Mouse (Mus musculus): ENCODE measurements around the gene Tnrc6a.
A peak's percentile ranks its signal among the peaks of the same experiment; 100 is the strongest.

The Tnrc6a gene

DNA sequence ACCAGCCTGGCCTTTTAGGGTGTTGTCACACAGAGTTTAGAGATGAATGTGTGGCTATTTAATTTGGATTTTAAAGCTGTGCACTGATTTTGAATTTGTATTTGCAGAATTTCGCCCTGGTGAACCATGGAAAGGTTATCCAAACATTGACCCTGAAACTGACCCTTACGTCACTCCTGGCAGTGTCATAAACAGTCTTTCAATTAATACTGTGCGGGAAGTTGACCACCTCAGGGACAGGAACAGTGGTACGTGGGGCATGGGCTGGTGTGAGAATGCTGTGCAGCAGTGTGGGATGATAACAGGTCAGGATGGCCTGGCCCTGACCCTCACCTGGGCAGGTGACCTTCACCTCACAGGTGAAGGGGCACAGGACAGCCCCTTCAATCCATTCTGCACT, 63.6 kb downstream of the Tnrc6a start:
- no peak for DNase-seq (ENCODE audit: extremely low spot score, low read depth, low spot score)

DNA sequence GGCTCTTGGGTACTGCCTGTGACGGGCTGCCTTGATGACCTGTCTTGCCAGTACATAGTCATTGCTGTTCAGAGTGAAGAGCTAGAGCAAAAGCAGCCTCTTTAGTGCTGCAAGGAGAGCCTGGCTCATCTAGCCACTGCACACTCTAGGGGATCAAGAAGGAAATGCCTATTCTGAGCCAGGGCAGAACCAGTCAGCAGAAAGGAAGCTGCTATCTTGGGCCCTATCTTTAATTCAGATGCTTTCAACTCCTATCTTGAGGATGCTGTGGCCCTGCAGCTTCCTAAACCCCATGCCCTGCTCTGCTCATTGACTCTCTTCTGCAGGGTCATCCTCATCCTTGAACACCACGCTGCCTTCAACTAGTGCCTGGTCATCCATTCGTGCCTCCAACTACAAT, 64.8 kb downstream of the Tnrc6a start:
- no peak for DNase-seq (ENCODE audit: extremely low spot score, low read depth, low spot score)

DNA sequence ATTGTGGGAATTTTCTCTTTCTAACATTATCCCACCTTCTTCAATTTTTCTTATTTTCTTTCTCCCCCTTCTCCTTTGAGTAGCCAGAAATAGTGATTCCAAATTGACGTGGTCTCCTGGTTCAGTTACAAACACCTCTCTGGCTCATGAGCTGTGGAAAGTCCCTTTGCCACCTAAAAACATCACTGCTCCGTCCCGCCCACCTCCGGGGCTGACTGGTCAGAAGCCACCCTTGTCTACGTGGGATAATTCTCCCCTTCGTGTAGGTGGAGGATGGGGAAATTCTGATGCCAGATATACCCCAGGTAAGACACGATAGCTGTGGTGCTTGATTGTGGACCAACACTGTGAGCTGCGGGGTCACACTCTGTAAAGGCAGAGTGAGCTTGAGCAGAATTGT, 66.1 kb downstream of the Tnrc6a start:
- no peak for DNase-seq (ENCODE audit: extremely low spot score, low read depth, low spot score)

- no peak for DNase-seq (ENCODE audit: extremely low spot score, low read depth, low spot score)
Measured at GRCm38 (mm10) chr7:123191731-123192130, 68.0 kb downstream of the Tnrc6a start.

DNA sequence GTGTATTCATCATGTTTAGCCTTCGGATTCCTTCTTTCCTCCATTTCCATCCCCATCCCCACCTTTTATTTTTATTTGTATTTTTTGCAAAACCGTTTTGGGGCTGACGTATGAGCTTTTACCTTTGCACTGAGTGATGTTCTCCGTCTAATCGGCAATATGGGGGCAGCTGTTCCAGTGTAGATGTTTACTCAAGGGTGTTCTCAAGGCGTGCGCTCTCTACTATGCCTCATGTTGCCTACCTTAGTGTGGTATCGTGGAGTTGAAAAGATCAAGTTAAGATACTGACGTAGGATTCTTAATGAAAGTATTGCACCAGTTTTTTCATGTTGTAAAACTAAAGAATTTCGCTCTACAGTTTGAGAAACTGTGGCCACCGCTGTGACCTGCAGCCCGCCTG, 69.5 kb downstream of the Tnrc6a start:
- DNase-seq (ENCODE audit: extremely low spot score, low read depth, low spot score), result no peak

DNA sequence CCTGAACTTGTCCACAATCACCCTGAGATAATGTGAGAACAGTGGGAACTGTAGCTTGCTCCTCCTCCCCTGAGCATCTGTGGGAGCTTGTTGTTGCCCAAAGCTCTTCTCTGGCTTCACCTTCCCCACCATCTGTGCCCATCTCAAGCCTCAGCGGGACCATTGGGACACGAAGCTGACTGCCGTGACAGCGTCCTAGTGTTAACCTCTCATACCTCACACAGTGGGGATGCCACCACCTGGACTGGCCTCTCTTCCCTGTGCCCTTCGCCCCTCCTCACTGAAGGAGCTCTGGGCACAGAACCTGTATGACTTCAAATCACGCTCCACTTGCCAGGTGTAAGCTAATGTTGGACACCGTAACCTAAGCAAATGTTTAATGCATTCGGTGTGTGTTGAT, 71.0 kb downstream of the Tnrc6a start:
- DNase-seq (ENCODE audit: extremely low spot score, low read depth, low spot score), result no peak

GRCm38 (mm10) chr7:123196432-123196831, 72.7 kb downstream of the Tnrc6a start:
- no peak for DNase-seq (ENCODE audit: extremely low spot score, low read depth, low spot score)

DNA sequence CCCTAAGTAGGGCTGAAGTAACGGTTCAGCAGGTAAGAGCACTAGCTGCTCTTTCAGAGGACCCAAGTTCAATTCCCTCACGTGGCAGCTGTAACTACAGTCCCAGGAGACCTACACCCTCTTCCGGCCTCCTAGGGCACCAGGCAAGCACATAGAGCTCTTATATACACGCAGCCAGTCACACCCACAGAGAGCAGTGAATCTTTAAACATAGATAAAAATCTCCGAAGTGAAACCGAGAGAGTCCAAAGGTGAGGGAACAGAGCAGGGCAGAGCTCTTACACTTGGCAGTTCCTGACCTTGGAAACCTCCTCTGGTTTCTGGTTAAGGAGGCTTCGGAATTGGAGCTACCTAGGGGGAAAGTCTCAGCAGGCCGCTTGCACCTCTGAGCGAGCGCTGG, 75.0 kb downstream of the Tnrc6a start:
- no peak for DNase-seq (ENCODE audit: extremely low spot score, low read depth, low spot score)

- DNase-seq (ENCODE audit: extremely low spot score, low read depth, low spot score), result no peak
Measured at GRCm38 (mm10) chr7:123199151-123199550, 75.5 kb downstream of the Tnrc6a start.

DNA sequence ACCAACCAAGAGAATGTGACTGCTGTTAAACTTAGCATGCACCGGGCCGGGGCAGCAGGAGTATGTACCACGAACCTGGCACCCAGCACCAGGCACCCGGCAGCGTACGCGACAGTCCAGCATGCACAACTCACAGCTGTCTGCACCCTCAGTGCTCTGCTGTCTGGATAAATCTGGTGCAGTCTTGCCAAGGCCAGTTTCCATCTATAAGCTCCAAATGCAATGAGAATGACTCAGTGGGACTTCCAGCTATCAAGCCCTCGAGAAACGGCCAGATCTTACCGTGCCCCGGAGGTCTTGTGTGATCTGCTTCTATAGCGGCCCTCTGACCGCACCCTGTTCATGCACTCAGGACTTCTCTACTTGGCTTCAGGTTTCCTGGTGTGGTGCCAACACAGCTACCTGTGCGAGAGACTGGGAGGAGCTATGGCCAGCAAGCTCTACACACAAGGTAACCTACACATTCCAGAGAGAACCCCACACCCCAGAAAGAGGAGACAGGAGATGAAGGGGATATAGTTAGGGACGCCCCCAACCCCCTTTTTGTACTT, 76.0 kb downstream of the Tnrc6a start:
- no peak for DNase-seq (ENCODE audit: extremely low spot score, low read depth, low spot score)

DNA sequence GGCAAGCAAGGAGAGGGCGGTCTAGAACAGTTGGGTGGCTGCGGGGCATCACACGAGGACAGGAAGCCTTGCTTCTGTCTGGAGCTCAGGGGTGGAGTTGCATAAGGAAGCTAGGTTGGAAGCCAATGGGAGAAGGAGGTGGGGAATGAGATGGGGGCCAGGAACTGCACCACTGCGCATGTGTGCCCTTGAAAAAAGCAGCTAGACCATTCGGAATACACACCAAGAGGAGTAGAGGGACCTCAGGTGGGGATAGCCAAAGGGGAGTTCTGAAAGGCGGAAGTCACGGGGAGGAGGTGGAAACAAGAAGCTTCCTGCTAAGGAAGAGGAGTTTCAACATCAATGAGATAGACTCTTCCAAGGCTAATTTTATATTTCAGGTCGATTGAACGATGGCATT, 77.0 kb downstream of the Tnrc6a start:
- DNase-seq (ENCODE audit: extremely low spot score, low read depth, low spot score), result no peak

- DNase-seq (ENCODE audit: extremely low spot score, low read depth, low spot score), result peak; percentile 6
Measured at GRCm38 (mm10) chr7:123205261-123205660, 81.6 kb downstream of the Tnrc6a start.

DNA sequence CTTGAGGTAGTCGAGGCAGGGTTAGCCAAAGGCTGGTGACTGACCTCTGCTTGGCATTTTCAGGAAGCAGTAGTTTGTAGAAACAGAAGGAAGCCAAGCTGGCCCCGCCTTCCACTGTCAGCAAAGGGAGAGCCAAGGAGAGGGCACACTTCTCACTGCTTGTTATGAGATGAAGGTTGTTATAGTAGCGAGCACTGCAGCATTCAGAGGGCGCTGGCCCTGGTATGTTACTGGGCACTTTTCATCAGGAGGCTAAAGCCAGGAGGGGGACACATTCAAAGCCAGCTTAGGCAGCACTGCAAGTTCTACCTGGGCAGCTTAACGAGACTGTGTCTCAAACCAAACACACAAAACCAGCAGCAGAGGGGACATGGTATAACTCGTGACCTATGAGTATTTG, 83.9 kb downstream of the Tnrc6a start:
- no peak for DNase-seq (ENCODE audit: extremely low spot score, low read depth, low spot score)

DNA sequence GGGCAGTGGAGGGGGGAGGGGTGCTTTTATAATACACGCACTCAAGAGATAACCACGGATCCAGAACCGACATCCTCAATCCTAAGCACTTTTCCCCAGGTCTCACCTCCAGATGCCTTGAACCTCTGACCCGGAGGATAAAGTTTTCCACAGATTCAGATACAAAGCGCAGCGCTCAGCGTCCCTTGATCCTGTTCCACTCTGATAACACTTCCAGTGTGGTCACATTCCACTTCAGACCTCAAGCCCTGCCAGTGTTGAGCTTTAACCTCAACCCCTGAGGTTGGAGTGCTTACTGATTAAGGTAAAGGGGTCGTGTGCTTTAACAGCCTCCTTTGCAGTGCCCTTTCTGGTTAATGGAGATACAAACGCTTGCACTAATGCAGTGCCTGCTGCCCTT, 86.2 kb downstream of the Tnrc6a start:
- DNase-seq (ENCODE audit: extremely low spot score, low read depth, low spot score), result no peak

GRCm38 (mm10) chr7:123211461-123211860, 87.8 kb downstream of the Tnrc6a start:
- DNase-seq (ENCODE audit: extremely low spot score, low read depth, low spot score), result no peak

- DNase-seq (ENCODE audit: extremely low spot score, low read depth, low spot score), result no peak
Measured at GRCm38 (mm10) chr7:123212316-123212715, 88.6 kb downstream of the Tnrc6a start.

GRCm38 (mm10) chr7:123214365-123215075, 90.8 kb downstream of the Tnrc6a start, which contains the start of gene Slc5a11:
Gene Slc5a11 (plus strand): TSS chr7:123214780.
- DNase-seq (ENCODE audit: extremely low spot score, low read depth, low spot score), result no peak

GRCm38 (mm10) chr7:123215138-123215537, 91.5 kb downstream of the Tnrc6a start:
- no peak for DNase-seq (ENCODE audit: extremely low spot score, low read depth, low spot score)

DNA sequence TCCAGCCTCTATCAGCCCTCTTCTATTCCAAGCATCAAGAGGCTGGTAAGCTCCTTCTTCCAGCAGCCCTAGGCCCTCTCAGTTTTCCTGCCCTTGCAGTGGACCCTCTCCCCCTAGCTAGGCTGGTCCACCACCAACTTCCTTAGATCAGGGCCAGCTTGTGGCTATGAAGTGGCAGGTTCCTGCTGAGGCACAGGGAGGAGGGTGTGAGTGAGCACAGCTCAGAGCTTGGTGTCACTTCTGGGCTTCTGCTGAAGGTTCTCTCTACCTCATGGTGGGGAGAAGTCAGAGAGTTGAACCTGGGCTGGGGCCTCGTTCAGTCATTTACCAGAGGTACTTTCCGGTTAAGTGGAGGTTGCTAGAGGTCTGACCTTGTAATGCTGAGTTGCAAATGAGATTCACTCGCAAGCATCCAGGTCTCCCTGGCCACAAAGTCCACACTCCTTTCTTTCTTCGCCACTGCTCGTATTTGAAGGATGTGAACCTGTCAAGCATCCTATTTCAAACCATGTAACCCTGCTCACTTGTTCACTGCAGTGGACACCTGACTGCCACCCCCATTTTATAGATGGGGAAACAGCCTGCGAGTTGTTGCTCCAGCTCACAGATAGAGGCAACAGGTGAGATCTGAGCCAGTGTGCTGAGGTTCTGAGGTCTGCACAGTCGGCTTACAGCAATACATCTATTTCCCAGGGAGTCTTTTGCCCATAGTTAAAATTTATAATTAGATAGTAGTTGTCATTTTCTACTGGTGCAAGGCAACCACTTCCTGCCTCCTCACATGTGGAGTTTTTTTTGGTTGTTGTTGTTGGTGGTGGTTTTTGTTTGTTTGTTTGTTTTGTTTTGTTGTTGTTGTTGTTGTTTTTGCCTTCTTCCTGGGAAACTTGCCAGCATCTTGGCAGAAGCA, 94.0 kb downstream of the Tnrc6a start:
- no peak for DNase-seq (ENCODE audit: extremely low spot score, low read depth, low spot score)

GRCm38 (mm10) chr7:123218620-123219019, 94.9 kb downstream of the Tnrc6a start:
- DNase-seq (ENCODE audit: extremely low spot score, low read depth, low spot score), result no peak

DNA sequence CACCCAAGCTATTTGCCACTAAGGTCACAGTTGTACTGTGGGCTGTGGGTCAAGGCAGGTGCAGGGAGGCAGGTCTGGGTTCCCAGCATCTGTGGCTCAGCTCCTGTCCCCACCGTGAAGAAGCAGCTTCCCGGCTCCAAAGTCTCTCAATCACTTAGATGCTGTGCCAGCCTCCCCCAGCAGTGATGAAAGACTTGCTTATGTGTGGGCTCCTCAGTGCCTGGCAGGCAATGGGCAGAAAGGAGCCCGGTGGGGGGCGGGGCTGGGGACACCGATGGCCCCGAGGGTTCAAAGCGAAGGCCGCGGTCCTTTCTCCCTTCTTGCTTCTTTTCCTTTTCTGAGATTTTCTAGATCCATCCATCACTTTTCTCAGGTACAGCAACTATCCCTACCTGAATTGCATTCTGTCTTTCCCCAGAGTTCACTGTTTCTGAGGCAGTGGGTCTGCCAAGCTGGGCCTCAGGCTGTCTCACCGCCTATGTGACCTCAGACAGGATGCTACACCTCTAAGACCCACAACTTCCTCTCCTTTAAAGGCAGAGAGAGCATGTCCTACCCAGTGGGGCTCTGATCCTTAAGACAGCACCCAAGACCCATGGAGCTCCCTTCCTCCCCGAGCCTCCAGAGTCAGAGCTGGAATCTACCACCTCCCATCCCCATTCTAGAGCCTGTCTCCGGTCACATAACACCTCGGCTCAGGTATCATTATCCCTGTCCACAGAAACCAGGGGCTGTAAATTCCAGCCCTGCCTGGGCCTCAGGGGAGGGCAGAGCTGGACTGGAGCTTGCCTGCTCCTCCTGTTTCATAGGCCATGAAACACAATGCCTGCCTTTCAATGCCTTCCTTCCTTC, 96.3 kb downstream of the Tnrc6a start:
- DNase-seq (ENCODE audit: extremely low spot score, low read depth, low spot score), result peak; percentile 14

Data from hindlimb bud, embryonic 11.5 days (tissue).